8 mouse cellular contexts compared by ENCODE assay signal in the genomic region with DNA sequence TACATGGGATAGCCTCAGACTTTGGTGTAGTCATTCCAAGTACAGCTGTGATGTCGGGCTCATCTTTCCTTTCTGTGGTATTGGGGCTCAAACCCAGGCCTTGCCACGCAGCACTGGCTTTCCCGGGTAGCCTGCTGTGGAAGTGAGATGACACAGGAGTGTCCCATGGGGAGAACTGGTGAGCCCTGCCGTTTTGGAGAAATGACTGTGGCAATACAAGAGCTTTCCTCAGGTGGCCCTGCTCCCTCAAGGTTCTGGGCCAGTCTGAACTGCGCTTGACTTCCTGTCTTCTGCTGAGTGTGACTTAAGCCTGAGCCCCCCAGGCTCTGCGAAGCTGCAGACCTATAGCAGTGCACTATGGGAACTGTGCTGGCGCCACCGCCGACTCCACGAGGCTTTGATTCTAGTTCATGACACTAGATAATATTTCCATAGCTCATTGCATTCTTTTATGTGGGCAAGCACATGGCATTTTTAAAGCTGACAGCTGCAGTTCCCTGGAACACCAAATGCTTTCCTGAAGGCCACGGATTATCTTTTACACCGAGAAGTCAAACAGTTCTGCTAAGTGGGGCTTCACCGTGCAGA. TPM values are rescaled to one million over a fixed set of nuclear protein-coding genes. Genes with fewer than 3 reads are reported as not detected.
DNase-seq lines count a peak whose midpoint lies in the region; ATAC-seq and TF ChIP-seq lines count a peak whose summit lies in the region.

No protein-coding gene starts in this region.

- peak; percentile 72; the same call in 1 of the 2 replicates for ATAC-seq in limb, embryonic 14.5 days (ENCODE audit: low FRiP score, low read depth)

- H3K4me2 ChIP-seq in limb, embryonic 14.5 days (replicated peaks; ENCODE audit: low read depth, low read length, severe bottlenecking), result no peak overlapping the region

- peaks cover 26% of the 10 kb centered on the region for H3K36me3 ChIP-seq in limb, embryonic 14.5 days (ENCODE audit: control insufficient read depth, insufficient read depth, low read length)

- H3K4me3 ChIP-seq in cerebellum, adult 2 months (replicated peaks; ENCODE audit: insufficient read depth, low read depth, low read length), result no peak overlapping the region
- H3K4me3 ChIP-seq in left cerebral cortex, adult 2 months, result no peak overlapping the region
- no peak overlapping the region for H3K4me3 ChIP-seq in limb, embryonic 14.5 days (replicated peaks; ENCODE audit: low read length)

- H3K9ac ChIP-seq in limb, embryonic 14.5 days (ENCODE audit: low read depth, low read length, severe bottlenecking), result no peak overlapping the region

- intact Hi-C loops in left cerebral cortex, adult 2 months (cut with DNase I), result no loop called here
- intact Hi-C loops in left cerebral cortex, postnatal 36 days (cut with DNase I), result no loop called here

- TF ChIP-seq CTCF in cerebellum, adult 2 months (IDR thresholded peaks at IDR 0.05; ENCODE audit: borderline replicate concordance, insufficient read depth, low read depth, low read length), result no peak
- TF ChIP-seq CTCF in left cerebral cortex, adult 2 months (IDR thresholded peaks at IDR 0.05), result no peak

- H3K27me3 ChIP-seq in cerebellum, adult 2 months (ENCODE audit: control insufficient read depth, insufficient read depth, low read length), result no peaks in the 10 kb centered on the region
- H3K27me3 ChIP-seq in limb, embryonic 14.5 days (ENCODE audit: control insufficient read depth, insufficient read depth, low read length), result no peaks in the 10 kb centered on the region

- H3K27ac ChIP-seq in cerebellum, adult 2 months (ENCODE audit: insufficient read depth, low read length), result peak overlapping the region; percentile 22; the same call in 1 of the 2 replicates
- H3K27ac ChIP-seq in left cerebral cortex, adult 2 months, result peak overlapping the region; percentile 80
- peak overlapping the region; percentile 72; the same call in 1 of the 2 replicates for H3K27ac ChIP-seq in limb, embryonic 14.5 days (replicated peaks; ENCODE audit: low read depth, low read length)

- TF ChIP-seq POLR2A in cerebellum, adult 2 months (IDR thresholded peaks at IDR 0.05; ENCODE audit: borderline replicate concordance, insufficient read depth, low read length), result no peak
- TF ChIP-seq POLR2A in limb, embryonic 14.5 days (IDR thresholded peaks at IDR 0.05; ENCODE audit: borderline replicate concordance, extremely low read depth, insufficient read depth, insufficient read length), result no peak

- no peak for DNase-seq in cerebellum, adult 2 months
- DNase-seq in cerebellum, adult 9-11 months, result no peak
- DNase-seq in left cerebral cortex, adult 2 months (ENCODE audit: extremely low spot score in 1 of 2, low spot score in 2 of 2), result peak in 1 of 2 experiments; percentile 14
- DNase-seq in left cerebral cortex, postnatal 36 days (ENCODE audit: low spot score in 2 of 2), result no peak
- peak; percentile 67 for DNase-seq in limb, embryonic 14.5 days (ENCODE audit: low spot score)
- DNase-seq in thymus, postnatal 0 days (ENCODE audit: low spot score), result peak; percentile 84
- DNase-seq in kidney, postnatal 4 days, result no peak
- DNase-seq in left cerebral cortex, adult 9 months (ENCODE audit: low spot score in 2 of 2), result no peak

- H3K4me1 ChIP-seq in cerebellum, adult 2 months (ENCODE audit: control insufficient read depth, insufficient read depth, low read length), result peaks cover 80% of the 10 kb centered on the region
- H3K4me1 ChIP-seq in limb, embryonic 14.5 days (ENCODE audit: control insufficient read depth, insufficient read depth, low read length), result peaks cover 43% of the 10 kb centered on the region

- 29% methylated on average over 13 of the region's 13 CpGs for WGBS in cerebellum, adult 2 months
- WGBS in limb, embryonic 14.5 days, result 60% methylated on average over 13 of the region's 13 CpGs

- no peaks in the 10 kb centered on the region for H3K9me3 ChIP-seq in limb, embryonic 14.5 days (ENCODE audit: control insufficient read depth, low read length)

RNA-seq across cellular contexts. Expression of a gene that starts 12.4 kb away (rescaled TPM):
- 124 and 137 TPM in 2 replicates for polyA plus RNA-seq in cerebellum, adult 2 months (2012; rRNA removed)
- total RNA-seq in left cerebral cortex, adult 2 months (2021), result 100 to 1,000 TPM; 198 to 229 TPM
- 100 to 1,000 TPM; 210 to 217 TPM for total RNA-seq in left cerebral cortex, postnatal 36 days (2021)
- polyA plus RNA-seq in limb, embryonic 14.5 days (2012; rRNA removed), result 72.5 and 85.2 TPM in 2 replicates
- 38.7 and 40.3 TPM in 2 replicates for polyA plus RNA-seq in limb, embryonic 14.5 days (2014; fragmentation: Nextera tagmentation; extraction: Ambion mirVana)
- 35.9 and 37.7 TPM in 2 replicates for polyA plus RNA-seq in thymus, postnatal 0 days (2015; fragmentation: Nextera tagmentation; extraction: Ambion mirVana)

Comparison
In these comparisons a context has a peak if more than half of its experiments do, and no peak if none do; other contexts are left out.
1. DNase-seq: peak in limb, embryonic 14.5 days (single experiment) and thymus, postnatal 0 days (single experiment); none in cerebellum, adult 2 months (0 of 2), cerebellum, adult 9-11 months (single experiment), left cerebral cortex, postnatal 36 days (0 of 2), kidney, postnatal 4 days (0 of 2) and left cerebral cortex, adult 9 months (0 of 2).
2. H3K27ac ChIP-seq: peak in every context shown above with its lines; median percentile 80 in left cerebral cortex, adult 2 months; 72 in limb, embryonic 14.5 days; 22 in cerebellum, adult 2 months.